Mouse (Mus musculus) bone marrow, adult 2 months (tissue): ENCODE data around the gene Wfs1. TPM values are rescaled to one million over a fixed set of nuclear protein-coding genes. Genes with fewer than 3 reads are reported as not detected.

ENCODE experiments used
- H3K27ac ChIP-seq: fragments of 200-500 bp; 2 replicates; pipeline ENCODE4 v1.5.1; 2012; ENCODE audit warnings: low read depth, mild to moderate bottlenecking, control low read depth, inconsistent platforms, low read length; ENCODE audit not compliant: control insufficient read depth, poor library complexity, insufficient read depth
- H3K4me1 ChIP-seq: fragments of 200-500 bp; 2 replicates; pipeline ENCODE4 v1.6.1; 2011; ENCODE audit warnings: low read length; ENCODE audit not compliant: control insufficient read depth, insufficient read depth
- H3K4me3 ChIP-seq: fragments of 200-500 bp; replicated peaks from 2 replicates; pipeline ENCODE3; 2011; ENCODE audit warnings: mild to moderate bottlenecking, low read depth, low read length, control low read depth; ENCODE audit not compliant: control insufficient read depth
- CTCF ChIP-seq: fragments of 200-500 bp; IDR thresholded peaks from 2 replicates; pipeline ENCODE4 v1.5.1; 2011; ENCODE audit warnings: low read length, control low read depth; ENCODE audit not compliant: control insufficient read depth, insufficient read depth
- POLR2A ChIP-seq: fragments of 200-500 bp; IDR thresholded peaks from 2 replicates; pipeline ENCODE4 v1.6.1; 2011; ENCODE audit warnings: low read depth, mild to moderate bottlenecking, control low read depth, low read length, borderline replicate concordance; ENCODE audit not compliant: control insufficient read depth
- WGBS: fragments of 180-500 bp; shearing (Covaris S2); methylation state at CpG from one replicate; pipeline ENCODE4 v1.1.7; 2018; 5-methylcytosine and 5-hydroxymethylcytosine counted together
- polyA plus RNA-seq: library from polyadenylated mRNA; stranded (reverse); fragments of >200 nt; gene quantifications from 2 replicates; pipeline ENCODE4 v1.2.4, GENCODE M21; 2011; ENCODE audit warnings: low replicate concordance; ENCODE audit not compliant: missing spikeins, insufficient read depth, insufficient read length

Wfs1 gene
- polyA plus RNA-seq, 1 experiment, result 3.7 TPM

- TF ChIP-seq CTCF, result no peak
- TF ChIP-seq POLR2A, result no peak
- peaks cover 5% of the 10 kb centered on the region for H3K4me1 ChIP-seq
- no peak overlapping the region for H3K27ac ChIP-seq
- no peak overlapping the region for H3K4me3 ChIP-seq
- 58% methylated on average over 8 of the region's 8 CpGs for WGBS
Observed at GRCm38 (mm10) chr5:36979001-36979400, 10.0 kb downstream of the Wfs1 start.

- no peak for TF ChIP-seq CTCF
- no peak for TF ChIP-seq POLR2A
- H3K4me1 ChIP-seq, result peaks cover 5% of the 10 kb centered on the region
- no peak overlapping the region for H3K27ac ChIP-seq
- no peak overlapping the region for H3K4me3 ChIP-seq
- WGBS, result 72% methylated on average over 9 of the region's 9 CpGs
Observed at GRCm38 (mm10) chr5:36977809-36978208, 11.2 kb downstream of the Wfs1 start.

- Histone ChIP-seq H3K27ac (no peak overlapping the region), H3K4me3 (no peak overlapping the region), H3K4me1 (peaks cover 3% of the 10 kb centered on the region; the same call in 1 of the 2 replicates)
- TF ChIP-seq CTCF (no peak), POLR2A (no peak)
- 80% methylated on average over 13 of the region's 13 CpGs for WGBS
Observed at GRCm38 (mm10) chr5:36975336-36975735, 13.7 kb downstream of the Wfs1 start.

- TF ChIP-seq CTCF (no peak), POLR2A (no peak)
Observed at GRCm38 (mm10) chr5:36971587-36971986, 17.4 kb downstream of the Wfs1 start.

GRCm38 (mm10) chr5:36960501-36960900, 28.5 kb downstream of the Wfs1 start:
- TF ChIP-seq POLR2A (no peak), CTCF (no peak)
- 64% methylated on average over 5 of the region's 5 CpGs for WGBS
- Histone ChIP-seq H3K4me1 (no peaks in the 10 kb centered on the region), H3K4me3 (no peak overlapping the region), H3K27ac (no peak overlapping the region)

More at GRCm38 (mm10) chr5:36971587-36971986, 17.4 kb downstream of the Wfs1 start:
- 71% methylated on average over 8 of the region's 8 CpGs for WGBS
- H3K4me1 ChIP-seq, result no peaks in the 10 kb centered on the region
- H3K4me3 ChIP-seq, result no peak overlapping the region
- H3K27ac ChIP-seq, result no peak overlapping the region

GRCm38 (mm10) chr5:36958837-36959236, 30.2 kb downstream of the Wfs1 start:
- 28% methylated on average over 5 of the region's 5 CpGs for WGBS
- peak; percentile 79 for TF ChIP-seq CTCF
- no peak for TF ChIP-seq POLR2A

GRCm38 (mm10) chr5:36955366-36955765, 33.6 kb downstream of the Wfs1 start:
- Histone ChIP-seq H3K27ac (no peak overlapping the region), H3K4me3 (no peak overlapping the region), H3K4me1 (no peaks in the 10 kb centered on the region)
- TF ChIP-seq POLR2A (no peak), CTCF (peak; percentile 69)
- 7% methylated on average over 4 of the region's 4 CpGs for WGBS

More at GRCm38 (mm10) chr5:36958837-36959236, 30.2 kb downstream of the Wfs1 start:
- no peaks in the 10 kb centered on the region for H3K4me1 ChIP-seq
- no peak overlapping the region for H3K27ac ChIP-seq
- no peak overlapping the region for H3K4me3 ChIP-seq

GRCm38 (mm10) chr5:36952311-36952710, 36.7 kb downstream of the Wfs1 start:
- Histone ChIP-seq H3K4me1 (no peaks in the 10 kb centered on the region), H3K27ac (no peak overlapping the region), H3K4me3 (no peak overlapping the region)
- 85% methylated on average over 15 of the region's 15 CpGs for WGBS
- TF ChIP-seq POLR2A, result no peak
- TF ChIP-seq CTCF, result no peak

- Histone ChIP-seq H3K27ac (no peak overlapping the region), H3K4me3 (no peak overlapping the region), H3K4me1 (no peaks in the 10 kb centered on the region)
- 41% methylated on average over 2 of the region's 2 CpGs for WGBS
- TF ChIP-seq CTCF (peak; percentile 39; the same call in 1 of the 2 replicates), POLR2A (no peak)
Observed at GRCm38 (mm10) chr5:36950871-36951270, 38.1 kb downstream of the Wfs1 start.
